Mouse (Mus musculus): Measurements from ENCODE around the gene Gm3250. TPM values are rescaled to one million over a fixed set of nuclear protein-coding genes. Genes with fewer than 3 reads are reported as not detected.
"Not testable (repeated sequence)": the region's sequence is repeated elsewhere in the genome, so short reads cannot be mapped to it uniquely, and the experiment has no call there.

The Gm3250 gene
- polyA plus RNA-seq (2015; fragmentation: Nextera tagmentation; extraction: Ambion mirVana): not detected in 2 replicates

DNA sequence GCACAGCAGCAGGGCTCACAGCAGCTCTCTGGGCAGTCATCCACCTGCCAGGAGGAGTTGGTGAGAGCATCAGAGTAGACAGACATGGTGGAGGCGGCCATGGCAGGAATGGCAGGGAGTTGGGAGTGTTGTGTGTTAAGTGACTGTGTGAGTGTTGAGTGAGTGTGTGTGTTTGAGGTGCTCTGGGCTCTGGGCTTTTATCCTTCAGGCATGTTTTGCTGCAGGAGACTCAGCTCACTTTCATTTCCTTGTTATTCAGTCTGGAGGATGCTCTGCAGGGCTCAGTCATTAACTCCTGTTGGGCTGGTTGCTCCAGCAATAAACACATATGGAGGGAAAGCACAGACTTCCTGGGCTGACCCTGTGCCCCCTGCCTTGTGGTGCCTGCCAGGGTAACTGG is at the start of gene Gm3250:
Gene Gm3250, minus strand, starts transcription at position 101 of the 400 bp plus-strand sequence.
- H3K4me2 ChIP-seq; H3K27ac ChIP-seq (replicated peaks); H3K4me1 ChIP-seq (replicated peaks); ATAC-seq (ENCODE audit: insufficient read depth); H3K27me3 ChIP-seq; H3K36me3 ChIP-seq (replicated peaks); H3K9ac ChIP-seq; H3K9me3 ChIP-seq (replicated peaks); H3K4me3 ChIP-seq (replicated peaks): not testable (repeated sequence)
- WGBS (ENCODE audit: insufficient replicate concordance): 22% methylated on average over 1 of the region's 1 CpGs

DNA sequence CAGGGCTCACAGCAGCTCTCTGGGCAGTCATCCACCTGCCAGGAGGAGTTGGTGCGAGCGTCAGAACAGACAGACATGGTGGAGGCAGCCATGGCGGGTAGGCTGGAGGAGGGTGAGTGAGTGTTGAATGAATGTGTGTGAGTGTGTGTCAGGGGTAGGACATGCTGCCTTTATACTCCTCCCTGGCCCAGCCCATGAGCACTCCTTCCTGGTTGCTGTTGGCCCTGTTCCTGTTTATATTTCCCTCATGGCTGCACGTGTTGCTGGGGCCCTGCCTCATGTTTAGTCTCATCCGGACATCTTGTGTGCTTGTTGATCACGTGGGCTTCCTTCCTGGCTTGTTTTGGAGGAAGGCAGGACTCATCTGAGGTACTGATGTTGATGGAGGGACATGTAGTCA is 44.6 kb upstream of the Gm3250 start, which contains the start of gene Krtap10-4:
Gene Krtap10-4, minus strand, starts transcription at position 145 of the 400 bp plus-strand sequence.
- H3K4me2 ChIP-seq: no peak within 1 kb of the TSS
- no peak within 1 kb of the TSS for H3K9ac ChIP-seq
- no peak for ATAC-seq (ENCODE audit: insufficient read depth)
- no peaks in the 10 kb centered on the region for H3K36me3 ChIP-seq (replicated peaks)
- H3K4me3 ChIP-seq (replicated peaks): no peak within 1 kb of the TSS
- H3K27ac ChIP-seq (replicated peaks): no peak within 1 kb of the TSS
- H3K27me3 ChIP-seq: no peaks in the 10 kb centered on the region
- H3K4me1 ChIP-seq (replicated peaks): no peaks in the 10 kb centered on the region
- no peaks in the 10 kb centered on the region for H3K9me3 ChIP-seq (replicated peaks)
- 39% methylated on average over 6 of the region's 6 CpGs for WGBS (ENCODE audit: insufficient replicate concordance)

DNA sequence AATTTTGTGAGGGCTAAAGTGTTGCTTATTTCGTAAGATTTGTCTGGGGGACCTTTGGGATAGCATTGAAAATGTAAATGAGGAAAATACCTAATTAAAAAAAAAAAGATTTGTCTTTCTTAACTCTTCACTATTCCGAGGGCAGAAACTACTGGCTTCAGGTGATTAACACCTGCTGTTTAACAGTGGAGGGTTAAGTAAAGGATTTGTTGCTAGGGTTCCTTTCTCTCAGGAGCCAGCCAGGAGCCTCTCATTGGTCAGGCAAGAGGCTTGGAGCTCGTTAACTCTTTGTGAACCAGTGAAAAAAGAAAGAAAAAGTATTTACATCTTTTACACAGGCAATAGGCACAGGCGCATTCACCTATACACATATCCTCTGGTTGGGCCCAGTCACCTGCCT is 36.9 kb upstream of the Gm3250 start:
- H3K4me2 ChIP-seq: no peak overlapping the region
- H3K27ac ChIP-seq (replicated peaks): no peak overlapping the region
- no peak overlapping the region for H3K4me3 ChIP-seq (replicated peaks)
- ATAC-seq (ENCODE audit: insufficient read depth): no peak
- WGBS (ENCODE audit: insufficient replicate concordance): 46% methylated on average over 4 of the region's 4 CpGs
- no peak overlapping the region for H3K9ac ChIP-seq
- H3K27me3 ChIP-seq: no peaks in the 10 kb centered on the region
- no peaks in the 10 kb centered on the region for H3K36me3 ChIP-seq (replicated peaks)
- H3K9me3 ChIP-seq (replicated peaks): no peaks in the 10 kb centered on the region
- H3K4me1 ChIP-seq (replicated peaks): no peaks in the 10 kb centered on the region

DNA sequence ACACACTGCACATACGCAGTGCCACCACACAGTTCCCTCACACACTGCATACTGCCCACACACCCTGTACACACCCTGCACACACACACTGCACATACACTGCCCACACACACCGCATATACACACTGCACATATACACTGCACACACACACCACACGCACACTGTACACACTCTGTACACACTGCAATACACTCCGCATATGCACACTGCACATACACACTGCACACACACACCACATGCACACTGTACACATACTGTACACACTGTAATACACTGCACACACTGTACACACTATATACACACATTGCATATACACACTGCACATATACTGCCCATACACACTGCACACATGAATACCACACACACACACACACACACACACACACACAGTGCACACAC is 36.2 kb upstream of the Gm3250 start:
- Histone ChIP-seq H3K9me3 (replicated peaks) (no peaks in the 10 kb centered on the region), H3K36me3 (replicated peaks) (no peaks in the 10 kb centered on the region), H3K4me2 (no peak overlapping the region), H3K4me3 (replicated peaks) (no peak overlapping the region), H3K27ac (replicated peaks) (no peak overlapping the region), H3K9ac (no peak overlapping the region), H3K27me3 (no peaks in the 10 kb centered on the region), H3K4me1 (replicated peaks) (no peaks in the 10 kb centered on the region)
- 80% methylated on average over 4 of the region's 4 CpGs for WGBS (ENCODE audit: insufficient replicate concordance)
- no peak for ATAC-seq (ENCODE audit: insufficient read depth)

DNA sequence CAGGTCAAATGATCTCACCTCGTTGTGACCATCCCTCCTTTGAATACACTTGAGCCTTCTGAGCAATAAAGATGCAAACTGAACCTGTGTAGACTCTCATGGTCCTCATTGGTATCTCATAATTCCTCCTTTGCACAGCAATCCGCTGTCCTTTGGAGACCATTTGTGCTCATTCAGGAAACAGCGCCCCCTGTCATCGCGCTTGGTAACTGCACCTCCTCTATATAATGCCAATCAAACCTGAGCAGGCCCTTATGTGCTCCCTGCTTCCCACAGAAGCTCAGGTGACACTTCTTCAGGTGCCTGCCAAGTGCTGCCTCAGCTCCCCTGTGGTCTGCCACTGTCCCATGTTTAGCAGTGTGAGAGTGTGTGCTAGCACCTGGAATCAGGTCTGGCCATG is 33.2 kb upstream of the Gm3250 start:
- no peak overlapping the region for H3K4me3 ChIP-seq (replicated peaks)
- H3K4me1 ChIP-seq (replicated peaks): no peaks in the 10 kb centered on the region
- WGBS (ENCODE audit: insufficient replicate concordance): 25% methylated on average over 5 of the region's 5 CpGs
- no peak for ATAC-seq (ENCODE audit: insufficient read depth)
- H3K9me3 ChIP-seq (replicated peaks): no peaks in the 10 kb centered on the region
- no peak overlapping the region for H3K4me2 ChIP-seq
- no peaks in the 10 kb centered on the region for H3K36me3 ChIP-seq (replicated peaks)
- no peak overlapping the region for H3K9ac ChIP-seq
- H3K27me3 ChIP-seq: no peaks in the 10 kb centered on the region
- H3K27ac ChIP-seq (replicated peaks): no peak overlapping the region

DNA sequence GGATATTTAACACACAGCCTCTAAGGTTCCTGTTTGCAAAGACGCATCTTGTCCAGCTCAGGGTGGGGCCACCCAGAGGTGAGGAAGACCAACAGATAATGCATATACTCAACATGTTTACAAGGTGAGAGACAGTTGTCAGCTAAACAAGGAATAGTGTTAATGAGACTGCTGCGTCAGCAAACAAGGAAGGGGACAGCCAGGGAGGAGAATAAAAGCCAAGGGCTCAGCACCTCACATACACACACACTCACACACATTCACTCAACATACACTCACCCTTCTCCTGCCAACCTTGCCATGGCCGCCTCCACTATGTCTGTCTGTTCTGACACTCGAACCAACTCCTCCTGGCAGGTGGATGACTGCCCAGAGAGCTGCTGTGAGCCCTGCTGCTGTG is 32.0 kb upstream of the Gm3250 start, which contains the start of gene Gm2696:
Gene Gm2696, plus strand, starts transcription at position 301 of the 400 bp plus-strand sequence.
- H3K36me3 ChIP-seq (replicated peaks): no peaks in the 10 kb centered on the region
- WGBS (ENCODE audit: insufficient replicate concordance): 39% methylated on average over 4 of the region's 4 CpGs
- no peak within 1 kb of the TSS for H3K4me3 ChIP-seq (replicated peaks)
- ATAC-seq (ENCODE audit: insufficient read depth): no peak
- no peaks in the 10 kb centered on the region for H3K4me1 ChIP-seq (replicated peaks)
- no peak within 1 kb of the TSS for H3K27ac ChIP-seq (replicated peaks)
- H3K9me3 ChIP-seq (replicated peaks): no peaks in the 10 kb centered on the region
- H3K27me3 ChIP-seq: no peaks in the 10 kb centered on the region
- H3K4me2 ChIP-seq: no peak within 1 kb of the TSS
- no peak within 1 kb of the TSS for H3K9ac ChIP-seq

DNA sequence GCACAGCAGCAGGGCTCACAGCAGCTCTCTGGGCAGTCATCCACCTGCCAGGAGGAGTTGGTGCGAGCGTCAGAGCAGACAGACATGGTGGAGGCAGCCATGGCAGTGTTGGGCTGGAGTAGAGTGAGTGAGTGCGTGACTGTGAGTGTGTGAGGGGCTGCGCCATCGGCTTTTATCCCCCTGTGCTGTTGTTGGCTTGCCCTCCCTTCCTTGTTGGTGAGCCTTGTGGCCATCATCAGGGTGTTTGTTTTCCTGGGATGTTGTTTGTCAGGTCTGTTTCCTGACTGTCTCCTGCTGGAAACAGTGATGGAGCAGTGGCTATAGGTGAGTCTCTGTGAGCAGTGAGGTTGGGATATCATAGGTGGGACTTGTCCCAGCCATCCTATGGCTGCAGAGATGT is 29.4 kb upstream of the Gm3250 start, which contains the start of gene Gm9507:
Gene Gm9507, minus strand, starts transcription at position 101 of the 400 bp plus-strand sequence.
- H3K4me1 ChIP-seq (replicated peaks): no peaks in the 10 kb centered on the region
- no peak within 1 kb of the TSS for H3K4me2 ChIP-seq
- no peak for ATAC-seq (ENCODE audit: insufficient read depth)
- no peak within 1 kb of the TSS for H3K27ac ChIP-seq (replicated peaks)
- H3K4me3 ChIP-seq (replicated peaks): no peak within 1 kb of the TSS
- H3K36me3 ChIP-seq (replicated peaks): no peaks in the 10 kb centered on the region
- no peaks in the 10 kb centered on the region for H3K9me3 ChIP-seq (replicated peaks)
- H3K9ac ChIP-seq: no peak within 1 kb of the TSS
- 51% methylated on average over 5 of the region's 5 CpGs for WGBS (ENCODE audit: insufficient replicate concordance)
- H3K27me3 ChIP-seq: no peaks in the 10 kb centered on the region

DNA sequence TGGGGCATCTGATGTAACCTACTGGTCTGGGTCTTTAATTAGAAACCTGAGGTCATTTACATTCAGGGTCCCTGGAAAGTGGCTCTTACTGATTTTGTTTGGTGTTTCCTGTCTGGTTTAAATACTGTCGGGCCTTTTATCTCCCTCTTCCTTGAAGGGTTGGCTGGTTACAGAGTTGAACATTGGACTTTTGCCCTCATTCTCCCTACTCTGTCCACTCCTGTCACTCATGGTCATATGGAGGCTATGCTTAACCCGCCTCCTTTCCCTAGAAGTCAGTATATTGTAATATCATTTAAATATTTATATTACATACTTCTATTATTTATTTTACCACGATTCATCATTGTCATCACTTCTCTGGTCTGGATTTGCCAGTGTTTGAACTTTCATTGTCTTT is 21.8 kb upstream of the Gm3250 start:
- H3K4me3 ChIP-seq (replicated peaks): no peak overlapping the region
- H3K36me3 ChIP-seq (replicated peaks): no peaks in the 10 kb centered on the region
- ATAC-seq (ENCODE audit: insufficient read depth): no peak
- H3K4me2 ChIP-seq: no peak overlapping the region
- H3K9me3 ChIP-seq (replicated peaks): no peaks in the 10 kb centered on the region
- no peaks in the 10 kb centered on the region for H3K27me3 ChIP-seq
- no peaks in the 10 kb centered on the region for H3K4me1 ChIP-seq (replicated peaks)
- H3K27ac ChIP-seq (replicated peaks): no peak overlapping the region
- 34% methylated on average over 3 of the region's 3 CpGs for WGBS (ENCODE audit: insufficient replicate concordance)
- no peak overlapping the region for H3K9ac ChIP-seq

DNA sequence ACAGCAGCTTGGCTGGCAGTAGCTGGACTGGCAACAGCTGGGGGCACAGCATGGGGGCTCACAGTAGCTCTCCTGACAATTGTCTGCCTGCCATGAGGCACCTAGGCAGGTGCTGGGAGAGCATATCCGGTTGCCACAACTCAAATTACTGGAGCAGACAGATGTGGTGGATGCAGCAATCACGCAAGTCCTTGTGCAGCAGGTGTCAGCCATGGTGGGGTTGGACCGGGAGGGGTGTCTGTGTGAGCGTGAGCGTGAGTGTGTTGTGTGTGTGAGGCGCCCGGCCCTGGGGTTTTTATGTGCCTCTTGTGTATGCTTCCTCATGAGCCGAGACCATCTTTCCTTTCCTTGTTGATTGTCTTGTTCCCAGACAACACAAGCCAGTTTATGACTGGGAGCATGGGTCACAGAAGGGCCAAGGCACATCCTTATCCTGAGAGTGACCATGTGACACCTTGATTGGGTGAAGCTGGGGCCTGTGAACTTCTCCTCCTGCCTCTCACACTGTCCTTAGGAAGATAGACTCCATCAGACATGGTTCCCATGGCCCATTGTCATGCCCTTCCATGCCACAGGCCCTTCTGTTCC is 16.7 kb upstream of the Gm3250 start, which contains the start of gene Gm19668:
Gene Gm19668, minus strand, starts transcription at position 213 of the 588 bp plus-strand sequence.
- H3K4me2 ChIP-seq: no peak within 1 kb of the TSS
- no peaks in the 10 kb centered on the region for H3K9me3 ChIP-seq (replicated peaks)
- no peak within 1 kb of the TSS for H3K27ac ChIP-seq (replicated peaks)
- H3K27me3 ChIP-seq: no peaks in the 10 kb centered on the region
- no peaks in the 10 kb centered on the region for H3K4me1 ChIP-seq (replicated peaks)
- no peak within 1 kb of the TSS for H3K9ac ChIP-seq
- H3K4me3 ChIP-seq (replicated peaks): no peak within 1 kb of the TSS
- H3K36me3 ChIP-seq (replicated peaks): no peaks in the 10 kb centered on the region
- WGBS (ENCODE audit: insufficient replicate concordance): 41% methylated on average over 8 of the region's 8 CpGs
- no peak for ATAC-seq (ENCODE audit: insufficient read depth)

DNA sequence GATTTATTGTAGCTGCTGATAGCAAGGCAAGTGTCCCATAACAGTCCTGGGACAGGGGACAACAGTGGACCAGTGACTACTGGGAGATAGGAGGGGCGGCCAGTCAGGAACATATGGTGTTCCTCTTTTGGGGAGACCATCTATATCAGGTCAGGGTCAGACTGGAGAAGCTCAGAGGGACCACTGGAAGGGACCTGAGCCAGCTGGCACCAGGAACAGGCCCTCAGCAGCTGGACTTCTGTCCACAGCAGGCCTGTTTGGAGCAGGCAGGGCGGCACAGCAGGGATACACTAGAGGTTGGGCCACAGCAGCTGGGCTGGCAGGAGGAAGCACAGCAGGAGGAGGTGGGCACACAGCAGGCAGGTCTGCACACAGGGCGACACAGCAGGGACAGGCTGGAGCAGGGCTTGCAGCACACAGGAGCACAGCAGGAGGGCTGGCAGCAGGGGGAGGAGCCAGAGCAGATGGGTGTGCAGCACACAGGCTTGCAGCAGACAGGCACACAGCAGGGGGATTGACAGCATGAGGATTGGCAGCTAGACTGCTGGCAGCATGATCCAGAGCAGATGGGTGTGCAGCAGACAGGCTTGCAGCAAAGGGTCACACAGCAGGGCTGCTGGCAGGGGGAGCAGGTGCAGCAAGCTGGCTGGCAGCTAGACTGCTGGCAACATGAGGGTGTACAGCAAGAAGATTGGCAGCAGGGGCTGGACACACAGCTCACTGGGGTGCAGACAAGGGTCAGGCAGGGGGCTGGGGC is 16.0 kb upstream of the Gm3250 start:
- H3K36me3 ChIP-seq (replicated peaks); H3K27ac ChIP-seq (replicated peaks); H3K9ac ChIP-seq; H3K27me3 ChIP-seq; ATAC-seq (ENCODE audit: insufficient read depth); H3K4me2 ChIP-seq; H3K9me3 ChIP-seq (replicated peaks); H3K4me1 ChIP-seq (replicated peaks); H3K4me3 ChIP-seq (replicated peaks): not testable (repeated sequence)
- WGBS (ENCODE audit: insufficient replicate concordance): 43% methylated on average over 3 of the region's 3 CpGs

DNA sequence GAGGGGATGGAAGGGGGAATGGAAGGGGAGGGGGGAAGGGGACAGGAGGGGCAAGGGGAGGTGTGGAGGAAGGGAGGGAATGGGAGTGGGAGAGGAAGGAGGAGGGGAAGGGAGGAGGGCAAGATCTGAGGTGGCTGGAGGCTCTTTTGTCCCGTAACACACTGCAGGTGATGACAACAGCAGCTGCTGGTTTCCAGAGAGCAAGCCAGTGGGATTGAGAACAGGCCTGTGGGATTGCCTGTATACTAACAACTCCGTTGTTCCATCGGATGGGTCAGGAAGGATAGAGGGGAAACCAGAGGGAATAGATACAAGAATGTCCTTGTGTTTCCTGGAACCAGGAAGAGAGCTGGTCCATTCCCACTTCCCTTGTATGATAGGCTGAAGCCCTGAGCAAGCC is 15.3 kb upstream of the Gm3250 start:
- H3K9me3 ChIP-seq (replicated peaks): no peaks in the 10 kb centered on the region
- H3K36me3 ChIP-seq (replicated peaks): no peaks in the 10 kb centered on the region
- no peak for ATAC-seq (ENCODE audit: insufficient read depth)
- H3K4me2 ChIP-seq: no peak overlapping the region
- H3K9ac ChIP-seq: no peak overlapping the region
- no peaks in the 10 kb centered on the region for H3K27me3 ChIP-seq
- no peaks in the 10 kb centered on the region for H3K4me1 ChIP-seq (replicated peaks)
- 33% methylated on average over 3 of the region's 3 CpGs for WGBS (ENCODE audit: insufficient replicate concordance)
- no peak overlapping the region for H3K4me3 ChIP-seq (replicated peaks)
- H3K27ac ChIP-seq (replicated peaks): no peak overlapping the region

Measured in liver, embryonic 15.5 days (tissue).